Mouse (Mus musculus): ENCODE results near the gene Adh6a. TPM values are rescaled to one million over a fixed set of nuclear protein-coding genes. Genes with fewer than 3 reads are reported as not detected.

Gene Adh6a
- total and polyA plus RNA-seq, 2 experiments: not detected

- Histone ChIP-seq H3K79me2 (ENCODE audit: control insufficient read depth, insufficient read depth, low read length) (no peaks in the 10 kb centered on the region), H3K36me3 (ENCODE audit: control insufficient read depth, insufficient read depth, low read length) (peaks cover 31% of the 10 kb centered on the region), H3K4me3 (ENCODE audit: insufficient read depth, low read depth, low read length) (no peak overlapping the region), H3K27me3 (ENCODE audit: control insufficient read depth, insufficient read depth, low read length) (no peaks in the 10 kb centered on the region), H3K4me1 (ENCODE audit: control insufficient read depth, insufficient read depth, low read length) (no peaks in the 10 kb centered on the region), H3K27ac (replicated peaks; ENCODE audit: insufficient read depth, low read depth, low read length) (no peak overlapping the region), H3K9ac (ENCODE audit: low read depth, low read length) (no peak overlapping the region)
- TF ChIP-seq POLR2A (IDR thresholded peaks at IDR 0.05; ENCODE audit: extremely low read depth, insufficient read depth, low read length) (no peak), CTCF (IDR thresholded peaks at IDR 0.05; ENCODE audit: low read depth, low read length) (no peak)
- 36% methylated on average over 7 of the region's 7 CpGs for WGBS
- peak; percentile 68 for DNase-seq (ENCODE audit: extremely low read depth, low read depth, low spot score)
Measured at GRCm38 (mm10) chr3:138293298-138293895, 19.7 kb upstream of the Adh6a start.

GRCm38 (mm10) chr3:138300130-138300529, 13.0 kb upstream of the Adh6a start:
- 93% methylated on average over 9 of the region's 9 CpGs for WGBS
- H3K27ac ChIP-seq (replicated peaks; ENCODE audit: insufficient read depth, low read depth, low read length): no peak overlapping the region
- H3K36me3 ChIP-seq (ENCODE audit: control insufficient read depth, insufficient read depth, low read length): no peaks in the 10 kb centered on the region
- H3K79me2 ChIP-seq (ENCODE audit: control insufficient read depth, insufficient read depth, low read length): no peaks in the 10 kb centered on the region
- DNase-seq (ENCODE audit: extremely low read depth, low read depth, low spot score): no peak
- no peak overlapping the region for H3K4me3 ChIP-seq (ENCODE audit: insufficient read depth, low read depth, low read length)
- no peak overlapping the region for H3K9ac ChIP-seq (ENCODE audit: low read depth, low read length)
- TF ChIP-seq CTCF (IDR thresholded peaks at IDR 0.05; ENCODE audit: low read depth, low read length): no peak
- no peak for TF ChIP-seq POLR2A (IDR thresholded peaks at IDR 0.05; ENCODE audit: extremely low read depth, insufficient read depth, low read length)
- no peaks in the 10 kb centered on the region for H3K27me3 ChIP-seq (ENCODE audit: control insufficient read depth, insufficient read depth, low read length)
- H3K4me1 ChIP-seq (ENCODE audit: control insufficient read depth, insufficient read depth, low read length): no peaks in the 10 kb centered on the region

GRCm38 (mm10) chr3:138302676-138303075, 10.4 kb upstream of the Adh6a start:
- TF ChIP-seq CTCF (IDR thresholded peaks at IDR 0.05; ENCODE audit: low read depth, low read length): no peak
- TF ChIP-seq POLR2A (IDR thresholded peaks at IDR 0.05; ENCODE audit: extremely low read depth, insufficient read depth, low read length): no peak
- WGBS: 90% methylated on average over 4 of the region's 4 CpGs
- Histone ChIP-seq H3K79me2 (ENCODE audit: control insufficient read depth, insufficient read depth, low read length) (no peaks in the 10 kb centered on the region), H3K4me3 (ENCODE audit: insufficient read depth, low read depth, low read length) (no peak overlapping the region), H3K36me3 (ENCODE audit: control insufficient read depth, insufficient read depth, low read length) (no peaks in the 10 kb centered on the region), H3K4me1 (ENCODE audit: control insufficient read depth, insufficient read depth, low read length) (peaks cover 12% of the 10 kb centered on the region), H3K27me3 (ENCODE audit: control insufficient read depth, insufficient read depth, low read length) (no peaks in the 10 kb centered on the region), H3K27ac (replicated peaks; ENCODE audit: insufficient read depth, low read depth, low read length) (no peak overlapping the region), H3K9ac (ENCODE audit: low read depth, low read length) (no peak overlapping the region)
- DNase-seq (ENCODE audit: extremely low read depth, low read depth, low spot score): no peak

- TF ChIP-seq POLR2A (IDR thresholded peaks at IDR 0.05; ENCODE audit: extremely low read depth, insufficient read depth, low read length) (no peak), CTCF (IDR thresholded peaks at IDR 0.05; ENCODE audit: low read depth, low read length) (no peak)
- Histone ChIP-seq H3K4me1 (ENCODE audit: control insufficient read depth, insufficient read depth, low read length) (peaks cover 12% of the 10 kb centered on the region), H3K27ac (replicated peaks; ENCODE audit: insufficient read depth, low read depth, low read length) (no peak overlapping the region), H3K36me3 (ENCODE audit: control insufficient read depth, insufficient read depth, low read length) (no peaks in the 10 kb centered on the region), H3K9ac (ENCODE audit: low read depth, low read length) (no peak overlapping the region), H3K4me3 (ENCODE audit: insufficient read depth, low read depth, low read length) (no peak overlapping the region), H3K79me2 (ENCODE audit: control insufficient read depth, insufficient read depth, low read length) (no peaks in the 10 kb centered on the region), H3K27me3 (ENCODE audit: control insufficient read depth, insufficient read depth, low read length) (no peaks in the 10 kb centered on the region)
- WGBS: 65% methylated on average over 6 of the region's 6 CpGs
- DNase-seq (ENCODE audit: extremely low read depth, low read depth, low spot score): no peak
Measured at GRCm38 (mm10) chr3:138303771-138304488, 9.2 kb upstream of the Adh6a start.

- no peak for TF ChIP-seq CTCF (IDR thresholded peaks at IDR 0.05; ENCODE audit: low read depth, low read length)
- 57% methylated on average over 4 of the region's 4 CpGs for WGBS
- Histone ChIP-seq H3K27me3 (ENCODE audit: control insufficient read depth, insufficient read depth, low read length) (no peaks in the 10 kb centered on the region), H3K9ac (ENCODE audit: low read depth, low read length) (no peak overlapping the region), H3K27ac (replicated peaks; ENCODE audit: insufficient read depth, low read depth, low read length) (no peak overlapping the region), H3K36me3 (ENCODE audit: control insufficient read depth, insufficient read depth, low read length) (no peaks in the 10 kb centered on the region), H3K4me1 (ENCODE audit: control insufficient read depth, insufficient read depth, low read length) (peaks cover 12% of the 10 kb centered on the region), H3K4me3 (ENCODE audit: insufficient read depth, low read depth, low read length) (no peak overlapping the region), H3K79me2 (ENCODE audit: control insufficient read depth, insufficient read depth, low read length) (no peaks in the 10 kb centered on the region)
- no peak for DNase-seq (ENCODE audit: extremely low read depth, low read depth, low spot score)
Measured at GRCm38 (mm10) chr3:138304489-138304871, 8.6 kb upstream of the Adh6a start.
